8 mouse cellular contexts compared by ENCODE assay signal in genomic region chr8:111033482-111034215, GRCm38 (mm10). TPM values are rescaled to one million over a fixed set of nuclear protein-coding genes. Genes with fewer than 3 reads are reported as not detected.
DNase-seq lines count a peak whose midpoint lies in the region; ATAC-seq lines count a peak whose summit lies in the region.

No protein-coding gene starts in this region.

- intact Hi-C loops in gastrocnemius, postnatal 14 days (cut with DNase I; ENCODE audit: low total_unique reads) = no loop called here
- intact Hi-C loops in left cerebral cortex, postnatal 10 days (cut with DNase I) = no loop called here

- peak; percentile 98 to 100 for DNase-seq in adrenal gland, adult (ENCODE audit: inconsistent age in 2 of 2, low spot score in 1 of 2)
- peak; percentile 100 for DNase-seq in embryo, embryonic 10.5 days (ENCODE audit: low spot score)
- peak; percentile 97 for DNase-seq in gastrocnemius, postnatal 14 days
- peak; percentile 98 to 100 for DNase-seq in left cerebral cortex, postnatal 10 days (ENCODE audit: extremely low spot score in 1 of 2, low spot score in 2 of 2)
- DNase-seq in right cerebral cortex, postnatal 25 days = peak; percentile 97
- DNase-seq in urinary bladder, postnatal 4 days (ENCODE audit: low spot score in 2 of 2) = peak; percentile 95 to 97

- peak; percentile 96 for ATAC-seq in inflammation-experienced regulatory T-cells, adult 6 months
- ATAC-seq in megakaryocyte-erythroid progenitor cell, adult 5-6 weeks (replicated peaks; ENCODE audit: low FRiP score, low TSS enrichment, poor library complexity, severe bottlenecking) = peak; percentile 99

RNA-seq across cellular contexts. Expression of gene Aars, which starts 0.7 kb away (rescaled TPM):
- 10 to 100 TPM; 46.3 to 53.3 TPM for total RNA-seq in gastrocnemius, postnatal 14 days (2021)
- polyA plus RNA-seq in inflammation-experienced regulatory T-cells, adult 6 months (2017; shearing (Covaris generic)) = 10 to 100 TPM; 21.3 to 26.7 (median 25.5) TPM
- 100 to 1,000 TPM in 1 of 2 experiments, 10 to 100 TPM in 1; 96.8 to 102 TPM for total RNA-seq in left cerebral cortex, postnatal 10 days (2021)
- 49.3 and 51.4 TPM in 2 replicates for total RNA-seq in megakaryocyte-erythroid progenitor cell, adult 5-6 weeks (2014; fragmentation: Nextera tagmentation)
- total RNA-seq in megakaryocyte-erythroid progenitor cell, adult 5-6 weeks (2017) = 55.4 and 73.2 TPM in 2 replicates

RNA-seq across cellular contexts. Expression of gene Ddx19b, which starts 2.1 kb away (rescaled TPM):
- 10 to 100 TPM in 1 of 2 experiments, 1 to 10 TPM in 1; 9.3 to 11.0 TPM for total RNA-seq in gastrocnemius, postnatal 14 days (2021)
- polyA plus RNA-seq in inflammation-experienced regulatory T-cells, adult 6 months (2017; shearing (Covaris generic)) = 1 to 10 TPM; 6.1 to 7.4 (median 7.4) TPM
- total RNA-seq in left cerebral cortex, postnatal 10 days (2021) = 10 to 100 TPM; 27.2 to 28.2 TPM
- 7.0 and 8.3 TPM in 2 replicates for total RNA-seq in megakaryocyte-erythroid progenitor cell, adult 5-6 weeks (2014; fragmentation: Nextera tagmentation)
- 10.9 and 15.5 TPM in 2 replicates for total RNA-seq in megakaryocyte-erythroid progenitor cell, adult 5-6 weeks (2017)

RNA-seq across cellular contexts. Expression of gene Exosc6, which starts 22.5 kb away (rescaled TPM):
- not detected for total RNA-seq in gastrocnemius, postnatal 14 days (2021)
- not detected for polyA plus RNA-seq in inflammation-experienced regulatory T-cells, adult 6 months (2017; shearing (Covaris generic))
- not detected for total RNA-seq in left cerebral cortex, postnatal 10 days (2021)
- total RNA-seq in megakaryocyte-erythroid progenitor cell, adult 5-6 weeks (2014; fragmentation: Nextera tagmentation) = 7.6 and 11.2 TPM in 2 replicates
- 24.2 and 30.5 TPM in 2 replicates for total RNA-seq in megakaryocyte-erythroid progenitor cell, adult 5-6 weeks (2017)

RNA-seq across cellular contexts. Expression of gene Ddx19a, which starts 36.0 kb away (rescaled TPM):
- 10 to 100 TPM; 29.8 to 31.2 TPM for total RNA-seq in gastrocnemius, postnatal 14 days (2021)
- polyA plus RNA-seq in inflammation-experienced regulatory T-cells, adult 6 months (2017; shearing (Covaris generic)) = 10 to 100 TPM; 16.3 to 18.2 (median 17.2) TPM
- total RNA-seq in left cerebral cortex, postnatal 10 days (2021) = 10 to 100 TPM; 30.9 to 34.4 TPM
- total RNA-seq in megakaryocyte-erythroid progenitor cell, adult 5-6 weeks (2014; fragmentation: Nextera tagmentation) = 81.6 and 89.6 TPM in 2 replicates
- total RNA-seq in megakaryocyte-erythroid progenitor cell, adult 5-6 weeks (2017) = 55.9 and 74.1 TPM in 2 replicates

RNA-seq across cellular contexts. Expression of gene Clec18a, which starts 58.6 kb away (rescaled TPM):
- total RNA-seq in gastrocnemius, postnatal 14 days (2021) = under 1 TPM; 0.53 to 0.96 TPM
- not detected for polyA plus RNA-seq in inflammation-experienced regulatory T-cells, adult 6 months (2017; shearing (Covaris generic))
- under 1 TPM in 1 of 2 experiments, not detected in 1; 0.26 TPM for total RNA-seq in left cerebral cortex, postnatal 10 days (2021)
- not detected in 2 replicates for total RNA-seq in megakaryocyte-erythroid progenitor cell, adult 5-6 weeks (2014; fragmentation: Nextera tagmentation)
- total RNA-seq in megakaryocyte-erythroid progenitor cell, adult 5-6 weeks (2017) = not detected in 2 replicates

Comparison
In these comparisons a context has a peak if more than half of its experiments do, and no peak if none do; other contexts are left out.
1. Peak in every context shown above with its lines: DNase-seq and ATAC-seq.
2. RNA of gene Exosc6, which starts 22.5 kb away (total RNA-seq): 7.6 to 30.5 TPM in megakaryocyte-erythroid progenitor cell, adult 5-6 weeks; not detected in gastrocnemius, postnatal 14 days and not detected in left cerebral cortex, postnatal 10 days; every median in the first group is over 4 times any median in the second.